15 mouse cellular contexts compared by ENCODE assay signal in genomic region chr2:167163134-167163533, GRCm38 (mm10). TPM values are rescaled to one million over a fixed set of nuclear protein-coding genes. Genes with fewer than 3 reads are reported as not detected.
DNase-seq lines count a peak whose midpoint lies in the region; ATAC-seq and TF ChIP-seq lines count a peak whose summit lies in the region.
"Had no signal": no experiment of that assay in that cellular context is flagged by ENCODE, and none has a peak within 500 bp of the region (broad histone marks: within the 10 kb centered on the region; RNA-seq: fewer than 3 reads in every experiment).

No protein-coding gene starts in this region.

- no peak for TF ChIP-seq EP300 in heart, adult 2 months (IDR thresholded peaks at IDR 0.05; ENCODE audit: insufficient read depth, low read depth, low read length)

- no peaks in the 10 kb centered on the region for H3K27me3 ChIP-seq in heart, adult 2 months (ENCODE audit: control insufficient read depth, insufficient read depth, low read length)
- no peaks in the 10 kb centered on the region for H3K27me3 ChIP-seq in kidney, embryonic 16.5 days (ENCODE audit: insufficient read depth, low read length)
- H3K27me3 ChIP-seq in limb, embryonic 15.5 days, result no peaks in the 10 kb centered on the region
- no peaks in the 10 kb centered on the region for H3K27me3 ChIP-seq in forebrain, postnatal 0 days (ENCODE audit: insufficient read depth, low read length)
- H3K27me3 ChIP-seq: forebrain, embryonic 15.5 days; hindbrain, embryonic 13.5 days; midbrain, embryonic 13.5 days; neural tube, embryonic 15.5 days had no signal

- no peak overlapping the region for H3K4me2 ChIP-seq in kidney, embryonic 16.5 days (replicated peaks; ENCODE audit: low read depth, low read length)
- H3K4me2 ChIP-seq in limb, embryonic 15.5 days, result no peak overlapping the region
- H3K4me2 ChIP-seq in forebrain, postnatal 0 days (ENCODE audit: low read depth), result no peak overlapping the region
- H3K4me2 ChIP-seq: forebrain, embryonic 15.5 days; hindbrain, embryonic 13.5 days; midbrain, embryonic 13.5 days; neural tube, embryonic 15.5 days had no signal

- TF ChIP-seq POLR2A in heart, adult 2 months (IDR thresholded peaks at IDR 0.05; ENCODE audit: insufficient read depth, low read depth, low read length), result no peak

- DNase-seq in heart, adult 2 months, result no peak
- no peak for DNase-seq in heart, postnatal 10 days
- no peak for DNase-seq in kidney, postnatal 14 days
- no peak for DNase-seq in urinary bladder, adult 2 months (ENCODE audit: low spot score)
- DNase-seq in forebrain, postnatal 0 days, result no peak
- DNase-seq: liver; right cerebral cortex, postnatal 25 days had no signal

- H3K36me3 ChIP-seq in heart, adult 2 months (ENCODE audit: control insufficient read depth, insufficient read depth, low read length), result no peaks in the 10 kb centered on the region
- H3K36me3 ChIP-seq in kidney, embryonic 16.5 days (ENCODE audit: insufficient read depth, low read length), result no peaks in the 10 kb centered on the region
- no peaks in the 10 kb centered on the region for H3K36me3 ChIP-seq in limb, embryonic 15.5 days
- no peaks in the 10 kb centered on the region for H3K36me3 ChIP-seq in forebrain, postnatal 0 days (ENCODE audit: insufficient read depth)
- H3K36me3 ChIP-seq: forebrain, embryonic 15.5 days; neural tube, embryonic 15.5 days had no signal

- no peaks in the 10 kb centered on the region for H3K79me2 ChIP-seq in heart, adult 2 months (replicated peaks; ENCODE audit: control insufficient read depth, insufficient read depth, low read length)

- no peaks in the 10 kb centered on the region for H3K9me3 ChIP-seq in kidney, embryonic 16.5 days (ENCODE audit: low read length)
- no peaks in the 10 kb centered on the region for H3K9me3 ChIP-seq in limb, embryonic 15.5 days
- no peaks in the 10 kb centered on the region for H3K9me3 ChIP-seq in forebrain, postnatal 0 days (ENCODE audit: low read length)
- H3K9me3 ChIP-seq: forebrain, embryonic 15.5 days; midbrain, embryonic 13.5 days; neural tube, embryonic 15.5 days had no signal

- WGBS in heart, adult 2 months, result 92% methylated on average over 10 of the region's 10 CpGs
- 78% methylated on average over 10 of the region's 10 CpGs for WGBS in kidney, embryonic 16.5 days
- WGBS in limb, embryonic 15.5 days, result 77% methylated on average over 10 of the region's 10 CpGs
- 94% methylated on average over 10 of the region's 10 CpGs for WGBS in forebrain, postnatal 0 days

- peaks cover 21% of the 10 kb centered on the region for H3K4me1 ChIP-seq in heart, adult 2 months (ENCODE audit: control insufficient read depth, insufficient read depth, low read length)
- peaks cover 12% of the 10 kb centered on the region; the same call in 1 of the 2 replicates for H3K4me1 ChIP-seq in kidney, embryonic 16.5 days (ENCODE audit: insufficient read depth, low read length)
- peaks cover 23% of the 10 kb centered on the region for H3K4me1 ChIP-seq in brown adipose tissue, adult 24 weeks (ENCODE audit: control insufficient read depth, insufficient read depth, insufficient read length, low read length)
- peaks cover 24% of the 10 kb centered on the region for H3K4me1 ChIP-seq in limb, embryonic 15.5 days
- 0 out of 2 replicates have a peak, but pooled peaks cover 5% of the 10 kb centered on the region for H3K4me1 ChIP-seq in forebrain, postnatal 0 days (ENCODE audit: insufficient read depth)
- H3K4me1 ChIP-seq: midbrain, embryonic 13.5 days had no signal

- peak overlapping the region; percentile 56 for H3K27ac ChIP-seq in heart, adult 2 months
- H3K27ac ChIP-seq in kidney, embryonic 16.5 days (ENCODE audit: low read length), result peak overlapping the region; percentile 29; the same call in 1 of the 2 replicates
- 0 out of 2 replicates have a peak overlapping the region, but pooled peaks have one; percentile 4 for H3K27ac ChIP-seq in brown adipose tissue, adult 24 weeks (replicated peaks; ENCODE audit: low read depth, low read length)
- H3K27ac ChIP-seq in limb, embryonic 15.5 days, result peak overlapping the region; percentile 67
- H3K27ac ChIP-seq in forebrain, postnatal 0 days (ENCODE audit: low read depth, low read length), result no peak overlapping the region
- H3K27ac ChIP-seq: forebrain, embryonic 15.5 days; hindbrain, embryonic 13.5 days; midbrain, embryonic 13.5 days; neural tube, embryonic 15.5 days had no signal

- no peak overlapping the region for H3K4me3 ChIP-seq in heart, adult 2 months
- no peak overlapping the region for H3K4me3 ChIP-seq in kidney, embryonic 16.5 days (ENCODE audit: low read length)
- H3K4me3 ChIP-seq in brown adipose tissue, adult 24 weeks (ENCODE audit: insufficient read depth, low read depth, low read length), result no peak overlapping the region
- no peak overlapping the region for H3K4me3 ChIP-seq in limb, embryonic 15.5 days
- no peak overlapping the region for H3K4me3 ChIP-seq in forebrain, postnatal 0 days (ENCODE audit: low read depth, low read length)
- H3K4me3 ChIP-seq: forebrain, embryonic 15.5 days; hindbrain, embryonic 13.5 days; midbrain, embryonic 13.5 days; neural tube, embryonic 15.5 days had no signal

- H3K9ac ChIP-seq in heart, adult 2 months (ENCODE audit: low read depth, low read length), result no peak overlapping the region
- H3K9ac ChIP-seq in kidney, embryonic 16.5 days (replicated peaks; ENCODE audit: low read length), result no peak overlapping the region
- H3K9ac ChIP-seq in limb, embryonic 15.5 days, result no peak overlapping the region
- no peak overlapping the region for H3K9ac ChIP-seq in forebrain, postnatal 0 days
- H3K9ac ChIP-seq: forebrain, embryonic 15.5 days; hindbrain, embryonic 13.5 days; midbrain, embryonic 13.5 days; neural tube, embryonic 15.5 days had no signal

- 0 out of 2 replicates have a peak, but pooled peaks have one; percentile 8 for ATAC-seq in kidney, embryonic 16.5 days (ENCODE audit: low FRiP score, low TSS enrichment)
- no peak for ATAC-seq in limb, embryonic 15.5 days (ENCODE audit: insufficient number of reproducible peaks, low FRiP score, low TSS enrichment, low read depth)
- ATAC-seq in forebrain, postnatal 0 days, result no peak
- ATAC-seq: forebrain, embryonic 15.5 days; intestine, embryonic 16.5 days; midbrain, embryonic 13.5 days had no signal

- no peak for TF ChIP-seq CTCF in heart, adult 2 months (IDR thresholded peaks at IDR 0.05)
- no peak for TF ChIP-seq CTCF in forebrain, postnatal 0 days (IDR thresholded peaks at IDR 0.05; ENCODE audit: low read depth)

- intact Hi-C loops in heart, adult 2 months (cut with DNase I), result no loop called here
- intact Hi-C loops in heart, postnatal 10 days (cut with DNase I), result no loop called here

RNA-seq across cellular contexts. Expression of gene Kcnb1, which starts 26.8 kb away (rescaled TPM):
- total RNA-seq in heart, adult 2 months (2021), result 10 to 100 TPM; 32.8 to 38.8 TPM
- 17.2 and 19.2 TPM in 2 replicates for polyA plus RNA-seq in heart, adult 2 months (2012; rRNA removed)
- total RNA-seq in heart, postnatal 10 days (2021), result 10 to 100 TPM; 45.4 to 50.2 TPM
- polyA plus RNA-seq in kidney, embryonic 16.5 days (2015; fragmentation: Nextera tagmentation; extraction: Ambion mirVana), result 1.1 and 1.2 TPM in 2 replicates
- 48.2 and 67.9 TPM in 2 replicates for polyA plus RNA-seq in brown adipose tissue, adult 24 weeks (2012; ENCODE audit: insufficient read depth, insufficient read length, missing spikeins)
- polyA plus RNA-seq in limb, embryonic 15.5 days (2015; fragmentation: Nextera tagmentation; extraction: Ambion mirVana), result 0.73 and 1.1 TPM in 2 replicates
- polyA plus RNA-seq in urinary bladder, adult 2 months (2012; rRNA removed), result 6.7 and 11.9 TPM in 2 replicates
- total RNA-seq in forebrain, postnatal 0 days (2014; rRNA removed), result 15.5 and 21.8 TPM in 2 replicates
- 2.9 and 4.1 TPM in 2 replicates for polyA plus RNA-seq in forebrain, postnatal 0 days (2015; fragmentation: Nextera tagmentation; extraction: Ambion mirVana)
